Mouse (Mus musculus) liver, adult 2 months (tissue): ENCODE measurements around the gene Mtx1. TPM values are rescaled to one million over a fixed set of nuclear protein-coding genes. Genes with fewer than 3 reads are reported as not detected.

Experiments
- DNase-seq: peaks from one replicate; pipeline ENCODE4 v3.0.0-alpha.2; 2011; ENCODE audit warnings: low read depth, low spot score; ENCODE audit errors: extremely low read depth
- H3K27ac ChIP-seq: fragments of 200-500 bp; replicated peaks from 2 replicates; pipeline ENCODE4 v1.5.1; 2012; ENCODE audit warnings: low read depth, mild to moderate bottlenecking, control low read depth, inconsistent platforms, low read length; ENCODE audit not compliant: insufficient read depth
- H3K27me3 ChIP-seq: fragments of 200-500 bp; 2 replicates; pipeline ENCODE4 v1.6.1; 2012; ENCODE audit warnings: mild to moderate bottlenecking, moderate library complexity, low read length, inconsistent platforms; ENCODE audit not compliant: control insufficient read depth, insufficient read depth
- H3K36me3 ChIP-seq: fragments of 200-500 bp; 2 replicates; pipeline ENCODE4 v1.6.1; 2012; ENCODE audit warnings: low read length, inconsistent platforms; ENCODE audit not compliant: control insufficient read depth, insufficient read depth
- H3K4me1 ChIP-seq: fragments of 200-500 bp; 2 replicates; pipeline ENCODE4 v1.6.1; 2011; ENCODE audit warnings: low read length; ENCODE audit not compliant: control insufficient read depth, insufficient read depth
- H3K4me3 ChIP-seq: fragments of 200-500 bp; 2 replicates; pipeline ENCODE4 v1.5.1; 2011; ENCODE audit warnings: low read depth, mild to moderate bottlenecking, control low read depth, low read length, moderate library complexity; ENCODE audit not compliant: insufficient read depth
- H3K79me2 ChIP-seq: fragments of 200-500 bp; 2 replicates; pipeline ENCODE4 v1.6.1; 2012; ENCODE audit warnings: inconsistent platforms, mild to moderate bottlenecking, low read length, moderate library complexity; ENCODE audit not compliant: control insufficient read depth, insufficient read depth
- H3K9ac ChIP-seq: fragments of 200-500 bp; 2 replicates; pipeline ENCODE4 v1.6.1; 2012; ENCODE audit warnings: low read depth, mild to moderate bottlenecking, control low read depth, inconsistent platforms, low read length
- CTCF ChIP-seq: fragments of 200-500 bp; IDR thresholded peaks from 2 replicates; pipeline ENCODE4 v1.5.1; 2011; ENCODE audit warnings: low read depth, low read length, control low read depth
- POLR2A ChIP-seq: fragments of 200-500 bp; IDR thresholded peaks from 2 replicates; pipeline ENCODE4 v1.6.1; 2011; ENCODE audit warnings: low read length, control low read depth; ENCODE audit not compliant: insufficient read depth; ENCODE audit errors: extremely low read depth
- WGBS: fragments of 180-500 bp; shearing (Covaris S2); methylation state at CpG from one replicate; pipeline ENCODE4 v1.1.7; 2018; 5-methylcytosine and 5-hydroxymethylcytosine counted together
- polyA plus RNA-seq: library from polyadenylated mRNA; depleted of rRNA; stranded (reverse); fragments of >200 nt; gene quantifications from 2 replicates; pipeline ENCODE4 v1.2.3, GENCODE M21; 2012
- total RNA-seq: library from RNA; depleted of rRNA; stranded (reverse); fragments of >200 nt; gene quantifications from 2 replicates; pipeline ENCODE4 v1.2.3, GENCODE M21; 2014

Gene Mtx1
- total and polyA plus RNA-seq, 2 experiments: 105 to 167 TPM

DNA sequence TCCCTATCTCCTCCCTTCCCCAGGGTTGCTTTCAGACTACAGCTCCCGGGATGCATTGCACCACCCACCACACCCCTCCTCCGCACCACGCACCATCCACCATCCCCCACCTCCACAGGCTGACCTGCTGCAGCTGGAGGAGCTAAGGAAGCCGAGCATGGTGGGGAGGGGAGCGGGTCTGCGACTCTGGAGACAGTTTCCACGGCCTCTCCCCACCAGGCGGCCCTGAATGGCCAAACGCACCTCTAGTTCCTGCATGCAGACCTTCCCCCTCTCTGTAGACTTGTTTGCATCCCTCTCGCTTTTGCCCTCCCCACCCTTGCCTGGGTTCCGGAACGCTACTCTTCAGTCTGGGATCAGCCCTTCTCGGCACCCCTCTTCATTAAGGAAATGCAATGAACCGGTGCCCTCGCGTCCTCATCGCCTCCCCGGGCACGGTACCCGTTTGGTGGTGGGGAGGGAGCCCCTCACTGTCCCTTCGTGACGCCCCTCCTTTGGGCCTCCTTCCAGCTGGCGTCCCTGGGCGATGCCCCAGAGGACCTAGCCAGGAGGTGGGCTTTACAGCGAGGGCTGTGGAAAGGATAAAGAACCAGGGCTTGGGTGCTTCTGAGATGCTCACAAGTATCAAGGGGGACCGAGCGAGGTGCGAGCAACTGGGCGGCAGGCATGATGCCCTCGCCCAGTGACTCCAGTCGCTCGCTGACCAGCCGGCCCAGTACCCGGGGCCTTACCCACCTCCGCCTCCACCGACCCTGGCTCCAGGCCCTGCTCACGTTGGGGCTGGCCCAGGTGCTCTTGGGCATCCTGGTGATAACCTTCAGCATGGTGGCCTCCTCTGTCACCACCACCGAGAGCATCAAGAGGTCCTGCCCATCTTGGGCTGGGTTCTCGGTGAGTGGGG is 43.6 kb downstream of the Mtx1 start, which contains the start of gene Fam189b:
TSS of gene Fam189b (plus strand) at position 86 of the 901 bp plus-strand sequence.
- Histone ChIP-seq H3K4me3 (peak within 1 kb of the TSS; percentile 72), H3K36me3 (peaks cover 8% of the 10 kb centered on the region; the same call in 1 of the 2 replicates), H3K27ac (no peak within 1 kb of the TSS), H3K4me1 (peaks cover under 1% of the 10 kb centered on the region), H3K9ac (peak within 1 kb of the TSS; percentile 48), H3K27me3 (no peaks in the 10 kb centered on the region), H3K79me2 (no peaks in the 10 kb centered on the region)
- TF ChIP-seq CTCF: no peak
- no peak for TF ChIP-seq POLR2A
- WGBS: 29% methylated on average over 39 of the region's 39 CpGs
- DNase-seq: peak; percentile 43

DNA sequence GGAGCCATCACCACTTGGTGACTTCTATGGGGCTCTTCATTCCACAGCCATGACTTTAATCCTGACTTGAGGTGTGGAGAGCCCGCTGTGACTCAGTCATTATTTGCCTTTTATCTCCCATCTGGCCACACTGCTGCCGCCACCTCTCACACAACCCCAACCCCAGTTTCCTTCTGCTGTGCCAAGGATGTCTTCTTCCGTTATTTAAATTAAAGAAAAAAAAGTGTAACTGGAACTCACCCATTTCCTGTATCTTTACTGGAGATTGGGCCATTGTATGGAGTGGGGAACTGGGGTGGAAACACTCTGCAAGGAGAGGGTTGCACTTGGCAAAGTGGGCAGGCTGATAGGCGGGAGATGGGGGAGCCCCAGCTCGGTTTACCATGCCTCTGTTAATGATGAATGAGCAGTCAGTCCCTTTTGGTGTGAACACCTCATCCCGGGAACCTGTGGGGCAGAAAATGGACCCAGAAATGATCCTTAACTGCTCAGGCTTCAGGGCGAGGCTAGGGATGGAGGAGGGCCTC is 44.3 kb downstream of the Mtx1 start:
- 60% methylated on average over 7 of the region's 7 CpGs for WGBS
- H3K9ac ChIP-seq: no peak overlapping the region

DNA sequence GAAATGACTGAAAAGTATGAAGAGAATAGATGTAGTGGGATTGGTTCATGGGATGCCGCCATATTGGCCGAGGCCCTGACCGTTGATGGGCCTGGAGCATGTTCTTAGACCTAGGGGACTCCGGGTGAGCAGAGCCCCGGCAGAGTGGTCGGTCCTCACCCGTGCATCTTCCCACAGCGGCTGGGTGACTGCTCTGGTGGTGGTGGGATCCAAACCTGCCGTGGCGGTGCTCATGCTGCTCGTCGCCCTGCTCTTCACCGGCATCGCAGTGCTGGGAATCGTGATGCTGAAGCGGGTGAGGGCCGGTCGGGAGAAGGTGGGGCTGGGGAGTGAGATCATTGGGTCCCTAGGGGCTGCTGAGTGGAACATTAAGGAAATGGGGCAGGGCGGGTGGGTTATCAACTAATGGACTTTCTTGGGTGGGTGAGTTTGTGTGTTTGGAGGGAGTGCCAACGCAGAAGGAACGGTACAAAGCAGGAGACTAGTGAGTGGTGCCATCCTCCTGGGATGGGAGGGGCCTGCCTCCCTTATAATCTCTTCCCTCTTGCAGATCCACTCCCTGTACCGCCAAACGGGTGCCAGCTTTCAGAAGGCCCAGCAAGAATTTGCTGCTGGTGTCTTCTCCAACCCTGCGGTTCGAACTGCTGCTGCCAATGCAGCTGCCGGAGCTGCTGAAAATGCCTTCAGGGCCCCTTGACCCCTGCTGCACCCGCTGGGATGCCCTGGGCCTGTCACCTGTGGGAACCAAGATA is 45.0 kb downstream of the Mtx1 start:
- TF ChIP-seq POLR2A (no peak), CTCF (no peak)
- H3K36me3 ChIP-seq: peaks cover 8% of the 10 kb centered on the region; the same call in 1 of the 2 replicates
- 95% methylated on average over 27 of the region's 27 CpGs for WGBS
- peaks cover 4% of the 10 kb centered on the region for H3K4me1 ChIP-seq
- no peaks in the 10 kb centered on the region for H3K27me3 ChIP-seq
- H3K9ac ChIP-seq: no peak overlapping the region
- no peak overlapping the region for H3K27ac ChIP-seq
- no peak for DNase-seq
- no peaks in the 10 kb centered on the region for H3K79me2 ChIP-seq
- no peak overlapping the region for H3K4me3 ChIP-seq

More for the DNA sequence above, 44.3 kb downstream of the Mtx1 start:
- DNase-seq: no peak
- peaks cover 4% of the 10 kb centered on the region for H3K4me1 ChIP-seq
- no peak overlapping the region for H3K27ac ChIP-seq
- H3K4me3 ChIP-seq: no peak overlapping the region
- H3K79me2 ChIP-seq: no peaks in the 10 kb centered on the region
- TF ChIP-seq CTCF: no peak
- TF ChIP-seq POLR2A: no peak
- no peaks in the 10 kb centered on the region for H3K27me3 ChIP-seq
- peaks cover 8% of the 10 kb centered on the region; the same call in 1 of the 2 replicates for H3K36me3 ChIP-seq

DNA sequence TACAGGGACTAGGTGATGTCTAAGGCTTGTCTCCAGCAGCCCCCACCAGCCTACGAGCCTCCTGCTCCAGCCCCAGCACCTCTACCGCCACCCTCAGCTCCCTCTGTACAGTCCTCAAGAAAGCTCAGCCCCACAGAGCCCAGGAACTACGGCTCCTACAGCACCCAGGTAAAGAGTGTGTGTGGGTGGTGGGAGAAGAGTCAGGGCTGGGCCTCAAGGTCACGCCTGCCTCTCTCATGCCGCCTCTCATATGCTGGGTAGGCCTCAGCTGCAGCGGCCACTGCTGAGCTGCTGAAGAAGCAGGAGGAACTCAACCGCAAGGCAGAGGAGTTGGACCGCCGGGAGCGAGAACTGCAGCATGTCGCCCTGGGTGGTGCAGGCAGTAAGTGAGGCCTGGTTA is 47.8 kb downstream of the Mtx1 start:
- H3K4me1 ChIP-seq: peaks cover 4% of the 10 kb centered on the region
- H3K27ac ChIP-seq: no peak overlapping the region
- TF ChIP-seq CTCF (no peak), POLR2A (no peak)
- no peak for DNase-seq
- H3K36me3 ChIP-seq: peaks cover 19% of the 10 kb centered on the region
- no peaks in the 10 kb centered on the region for H3K27me3 ChIP-seq
- WGBS: 93% methylated on average over 11 of the region's 11 CpGs
- H3K79me2 ChIP-seq: no peaks in the 10 kb centered on the region
- H3K9ac ChIP-seq: no peak overlapping the region
- H3K4me3 ChIP-seq: no peak overlapping the region

DNA sequence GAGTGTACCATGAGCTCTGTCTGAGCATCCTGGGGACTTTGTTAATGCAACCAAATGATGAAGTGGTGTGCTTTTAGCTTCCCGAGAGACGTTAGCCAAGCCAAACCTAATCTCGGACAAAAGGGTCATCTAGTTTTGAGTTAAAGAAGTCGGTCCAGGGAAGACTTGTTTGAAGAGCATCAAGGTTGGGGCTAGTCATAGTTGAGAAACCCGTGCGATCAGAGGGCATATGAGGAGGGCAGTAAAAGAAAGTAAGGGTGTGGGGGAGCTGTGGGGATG is 48.8 kb downstream of the Mtx1 start:
- peaks cover 28% of the 10 kb centered on the region for H3K36me3 ChIP-seq
- H3K4me3 ChIP-seq: peak overlapping the region; percentile 78
- H3K9ac ChIP-seq: peak overlapping the region; percentile 76
- no peak for DNase-seq
- WGBS: 1% methylated on average over 6 of the region's 6 CpGs
- no peak for TF ChIP-seq POLR2A
- no peak for TF ChIP-seq CTCF
- H3K27ac ChIP-seq: peak overlapping the region; percentile 67
- no peaks in the 10 kb centered on the region for H3K79me2 ChIP-seq
- H3K4me1 ChIP-seq: peaks cover 4% of the 10 kb centered on the region
- no peaks in the 10 kb centered on the region for H3K27me3 ChIP-seq
